Mouse (Mus musculus): ENCODE data around the gene Serp2. TPM values are rescaled to one million over a fixed set of nuclear protein-coding genes. Genes with fewer than 3 reads are reported as not detected.

Gene Serp2
- polyA plus RNA-seq, 1 experiment from 2014 or later = 24.4 TPM

DNA sequence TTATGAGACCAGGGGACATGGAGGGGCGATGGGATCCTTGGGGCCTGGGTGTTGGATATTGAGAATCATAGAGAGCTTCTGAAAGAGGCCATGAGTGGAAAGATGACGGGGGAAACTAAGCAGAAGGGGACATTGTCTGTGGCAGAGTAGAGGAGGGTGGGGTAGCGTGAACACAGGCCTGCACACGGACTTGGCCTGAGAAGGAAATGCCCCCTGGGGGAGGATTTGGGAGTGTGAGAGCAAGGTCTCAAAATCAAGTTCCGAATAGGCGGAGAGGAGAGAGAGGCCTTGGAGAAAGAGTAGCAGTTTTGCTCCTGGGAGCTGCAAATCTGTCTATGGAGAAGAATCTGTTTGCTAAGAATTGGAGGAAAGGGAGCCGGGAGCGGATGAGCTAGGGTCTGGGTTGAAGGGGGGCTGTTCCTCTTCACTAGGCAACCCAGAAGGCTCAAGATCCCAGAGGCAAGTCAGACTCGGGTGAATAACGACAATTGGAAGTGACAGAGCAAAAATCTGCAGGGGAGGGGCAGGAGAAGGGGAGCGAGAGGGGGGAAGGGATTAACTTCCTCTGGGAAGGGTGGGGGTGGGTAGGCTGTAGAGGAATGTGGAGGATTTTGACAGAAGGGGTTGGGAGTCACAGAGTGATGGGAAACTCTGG lies 43.2 kb downstream of the Serp2 start:
- Histone ChIP-seq H3K4me1 (ENCODE audit: control insufficient read depth, insufficient read depth, low read length) (peaks cover 31% of the 10 kb centered on the region), H3K4me3 (ENCODE audit: low read depth, low read length) (no peak overlapping the region), H3K9ac (ENCODE audit: low read depth, low read length) (no peak overlapping the region; the same call in 1 of the 2 replicates), H3K27ac (ENCODE audit: low read depth, low read length) (no peak overlapping the region), H3K9me3 (replicated peaks; ENCODE audit: control insufficient read depth, low read length) (no peaks in the 10 kb centered on the region), H3K4me2 (peak overlapping the region; percentile 2; the same call in 1 of the 2 replicates), H3K36me3 (ENCODE audit: control insufficient read depth, insufficient read depth, low read length) (no peaks in the 10 kb centered on the region), H3K27me3 (ENCODE audit: control insufficient read depth, insufficient read depth, low read length) (no peaks in the 10 kb centered on the region)
- no peak for ATAC-seq (replicated peaks; ENCODE audit: insufficient number of reproducible peaks, low FRiP score, low TSS enrichment)
- 25% methylated on average over 11 of the region's 11 CpGs for WGBS (ENCODE audit: insufficient replicate concordance)

DNA sequence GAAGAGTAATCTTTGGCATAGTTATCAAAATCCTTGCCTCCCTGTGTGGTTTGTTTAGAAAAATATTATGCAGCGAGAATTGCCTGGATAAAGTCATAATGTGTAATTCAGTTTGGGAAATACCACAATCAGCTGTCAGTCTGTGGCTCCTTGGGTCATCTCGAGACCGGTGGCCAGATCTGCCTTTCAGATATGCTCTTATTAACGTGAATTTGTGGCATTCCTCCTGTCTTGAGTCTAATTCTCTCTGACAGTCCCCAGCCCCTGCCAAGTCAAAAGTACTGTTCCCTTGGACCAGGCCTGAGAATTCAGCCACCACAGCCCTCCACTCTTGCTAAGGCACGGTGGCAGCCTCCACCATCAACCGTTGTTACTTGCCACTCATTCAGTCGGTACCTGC lies 44.7 kb downstream of the Serp2 start:
- Histone ChIP-seq H3K4me2 (no peak overlapping the region), H3K4me1 (ENCODE audit: control insufficient read depth, insufficient read depth, low read length) (peaks cover 34% of the 10 kb centered on the region), H3K9ac (ENCODE audit: low read depth, low read length) (no peak overlapping the region), H3K36me3 (ENCODE audit: control insufficient read depth, insufficient read depth, low read length) (peaks cover 9% of the 10 kb centered on the region), H3K9me3 (replicated peaks; ENCODE audit: control insufficient read depth, low read length) (no peaks in the 10 kb centered on the region), H3K27me3 (ENCODE audit: control insufficient read depth, insufficient read depth, low read length) (no peaks in the 10 kb centered on the region), H3K27ac (ENCODE audit: low read depth, low read length) (no peak overlapping the region), H3K4me3 (ENCODE audit: low read depth, low read length) (no peak overlapping the region)
- ATAC-seq (replicated peaks; ENCODE audit: insufficient number of reproducible peaks, low FRiP score, low TSS enrichment) = no peak
- 66% methylated on average over 7 of the region's 7 CpGs for WGBS (ENCODE audit: insufficient replicate concordance)

DNA sequence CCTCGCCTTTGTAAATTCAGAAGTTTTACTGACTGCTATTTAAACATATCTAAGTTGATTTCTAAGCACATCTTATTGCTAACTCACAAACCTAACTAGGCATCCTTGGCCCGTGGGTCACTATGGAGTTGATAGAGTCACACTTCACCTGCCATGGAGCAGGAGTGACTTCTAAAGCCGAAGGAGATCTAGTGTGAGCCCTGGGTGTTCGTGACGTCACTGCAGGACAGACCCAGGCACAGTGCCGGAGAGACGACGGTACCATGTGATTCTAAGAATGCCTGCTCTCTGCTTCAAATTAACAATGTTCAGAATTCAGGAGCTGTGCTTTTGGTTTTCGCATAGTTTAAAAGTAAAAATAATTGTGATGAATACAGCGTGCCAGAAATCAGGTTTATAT lies 48.0 kb downstream of the Serp2 start:
- Histone ChIP-seq H3K4me3 (ENCODE audit: low read depth, low read length) (no peak overlapping the region), H3K36me3 (ENCODE audit: control insufficient read depth, insufficient read depth, low read length) (peaks cover 15% of the 10 kb centered on the region), H3K9me3 (replicated peaks; ENCODE audit: control insufficient read depth, low read length) (no peaks in the 10 kb centered on the region), H3K27me3 (ENCODE audit: control insufficient read depth, insufficient read depth, low read length) (no peaks in the 10 kb centered on the region), H3K27ac (ENCODE audit: low read depth, low read length) (no peak overlapping the region), H3K9ac (ENCODE audit: low read depth, low read length) (no peak overlapping the region), H3K4me2 (no peak overlapping the region), H3K4me1 (ENCODE audit: control insufficient read depth, insufficient read depth, low read length) (peaks cover 18% of the 10 kb centered on the region)
- 69% methylated on average over 10 of the region's 10 CpGs for WGBS (ENCODE audit: insufficient replicate concordance)
- no peak for ATAC-seq (replicated peaks; ENCODE audit: insufficient number of reproducible peaks, low FRiP score, low TSS enrichment)

DNA sequence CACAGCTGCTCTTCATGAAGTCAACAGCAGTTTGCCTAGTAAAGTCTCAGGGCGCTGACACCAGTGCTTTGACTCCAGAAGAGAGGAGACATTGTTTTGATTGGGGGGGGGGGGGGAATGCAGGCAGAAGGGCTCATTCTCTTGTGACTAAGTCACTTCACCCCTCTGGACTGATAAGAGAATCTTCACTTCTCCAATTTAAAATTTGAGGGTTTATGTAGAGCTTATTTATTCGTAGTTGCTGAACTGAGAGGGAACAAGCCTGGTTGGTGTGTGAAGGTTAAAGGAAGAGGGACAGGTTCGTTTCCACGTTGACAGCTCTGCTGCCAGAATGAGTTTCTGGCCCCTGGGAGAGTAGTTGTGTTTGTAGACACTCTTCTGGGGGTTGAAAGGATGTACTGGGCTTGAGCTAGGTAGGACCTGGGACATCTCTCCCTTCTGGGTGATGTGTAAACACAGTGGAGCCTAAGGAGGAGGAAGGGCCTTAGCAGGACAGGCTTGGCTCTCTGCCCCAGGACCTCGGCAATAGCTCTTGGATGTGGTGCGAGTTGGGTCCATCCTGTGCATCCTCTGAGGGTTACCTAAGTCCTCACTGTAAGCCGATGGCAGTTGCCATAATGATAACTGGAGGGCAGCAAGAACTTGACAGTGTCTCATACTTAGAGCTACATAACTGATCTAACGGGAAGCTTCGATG lies 48.7 kb downstream of the Serp2 start:
- Histone ChIP-seq H3K27me3 (ENCODE audit: control insufficient read depth, insufficient read depth, low read length) (no peaks in the 10 kb centered on the region), H3K36me3 (ENCODE audit: control insufficient read depth, insufficient read depth, low read length) (peaks cover 15% of the 10 kb centered on the region), H3K27ac (ENCODE audit: low read depth, low read length) (peak overlapping the region; percentile 22; the same call in 1 of the 2 replicates), H3K4me2 (no peak overlapping the region), H3K4me1 (ENCODE audit: control insufficient read depth, insufficient read depth, low read length) (peaks cover 13% of the 10 kb centered on the region; the same call in 1 of the 2 replicates), H3K9ac (ENCODE audit: low read depth, low read length) (0 out of 2 replicates have a peak overlapping the region, but pooled peaks have one; percentile 3), H3K9me3 (replicated peaks; ENCODE audit: control insufficient read depth, low read length) (no peaks in the 10 kb centered on the region), H3K4me3 (ENCODE audit: low read depth, low read length) (no peak overlapping the region)
- WGBS (ENCODE audit: insufficient replicate concordance) = 73% methylated on average over 9 of the region's 9 CpGs
- ATAC-seq (replicated peaks; ENCODE audit: insufficient number of reproducible peaks, low FRiP score, low TSS enrichment) = no peak

DNA sequence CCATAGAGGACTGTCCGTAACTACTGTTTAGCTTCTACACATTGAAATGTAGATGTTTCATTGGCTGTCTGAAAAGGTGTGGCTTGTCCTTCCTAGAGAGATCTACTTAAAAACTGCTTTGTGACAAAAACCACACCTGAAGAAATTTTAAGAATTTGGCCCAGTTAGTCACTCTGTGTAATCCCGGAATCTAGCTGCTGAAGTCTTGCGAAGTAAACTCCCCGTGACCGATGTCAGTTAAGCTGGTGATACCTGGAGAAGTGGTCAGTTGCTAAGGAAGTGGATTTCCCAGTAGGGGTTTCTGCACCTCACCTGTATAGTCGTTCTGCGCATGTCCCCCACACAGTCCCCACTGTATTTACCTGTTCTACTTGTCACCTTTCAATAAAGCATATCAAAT lies 49.3 kb downstream of the Serp2 start:
- H3K4me2 ChIP-seq = peak overlapping the region; percentile 97
- peak overlapping the region; percentile 47 for H3K27ac ChIP-seq (ENCODE audit: low read depth, low read length)
- H3K4me1 ChIP-seq (ENCODE audit: control insufficient read depth, insufficient read depth, low read length) = peaks cover 13% of the 10 kb centered on the region; the same call in 1 of the 2 replicates
- ATAC-seq (replicated peaks; ENCODE audit: insufficient number of reproducible peaks, low FRiP score, low TSS enrichment) = no peak
- no peak overlapping the region for H3K9ac ChIP-seq (ENCODE audit: low read depth, low read length)
- peaks cover 15% of the 10 kb centered on the region for H3K36me3 ChIP-seq (ENCODE audit: control insufficient read depth, insufficient read depth, low read length)
- no peaks in the 10 kb centered on the region for H3K27me3 ChIP-seq (ENCODE audit: control insufficient read depth, insufficient read depth, low read length)
- H3K9me3 ChIP-seq (replicated peaks; ENCODE audit: control insufficient read depth, low read length) = no peaks in the 10 kb centered on the region
- H3K4me3 ChIP-seq (ENCODE audit: low read depth, low read length) = peak overlapping the region; percentile 89
- WGBS (ENCODE audit: insufficient replicate concordance) = 91% methylated on average over 7 of the region's 7 CpGs

DNA sequence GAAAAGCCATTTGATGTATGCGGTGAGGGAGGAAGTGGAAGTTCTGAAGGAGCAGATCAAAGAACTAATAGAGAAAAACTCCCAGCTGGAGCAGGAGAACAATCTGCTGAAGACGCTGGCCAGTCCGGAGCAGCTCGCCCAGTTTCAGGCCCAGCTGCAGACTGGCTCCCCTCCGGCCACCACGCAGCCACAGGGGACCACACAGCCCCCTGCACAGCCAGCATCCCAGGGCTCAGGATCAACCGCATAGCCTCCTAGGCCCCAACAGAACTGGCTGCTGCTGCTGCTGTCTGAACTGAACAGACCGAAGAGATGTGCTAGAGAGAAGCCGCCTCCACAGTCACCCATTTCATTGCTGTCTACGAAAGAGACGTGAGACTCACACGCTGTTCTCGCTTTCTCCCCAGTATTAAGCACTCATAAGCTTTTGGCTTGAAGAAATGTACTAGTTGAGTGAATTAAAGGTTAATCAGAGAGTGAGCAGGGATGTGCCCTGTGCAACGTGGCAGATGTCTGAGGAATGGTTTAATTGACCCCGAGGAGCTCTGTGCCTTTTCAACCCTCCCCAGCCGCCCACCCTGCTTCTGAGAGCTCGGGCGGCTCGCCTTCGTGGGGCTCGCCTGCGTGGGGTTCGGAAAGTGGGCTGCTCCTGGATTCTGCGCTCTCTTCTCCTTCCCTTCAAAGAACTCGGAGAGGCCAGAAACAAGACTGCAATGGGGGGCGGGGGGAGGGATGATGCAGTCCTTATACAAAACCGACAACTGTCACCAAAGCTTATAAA lies 50.1 kb downstream of the Serp2 start:
- peak overlapping the region; percentile 100 for H3K27ac ChIP-seq (ENCODE audit: low read depth, low read length)

DNA sequence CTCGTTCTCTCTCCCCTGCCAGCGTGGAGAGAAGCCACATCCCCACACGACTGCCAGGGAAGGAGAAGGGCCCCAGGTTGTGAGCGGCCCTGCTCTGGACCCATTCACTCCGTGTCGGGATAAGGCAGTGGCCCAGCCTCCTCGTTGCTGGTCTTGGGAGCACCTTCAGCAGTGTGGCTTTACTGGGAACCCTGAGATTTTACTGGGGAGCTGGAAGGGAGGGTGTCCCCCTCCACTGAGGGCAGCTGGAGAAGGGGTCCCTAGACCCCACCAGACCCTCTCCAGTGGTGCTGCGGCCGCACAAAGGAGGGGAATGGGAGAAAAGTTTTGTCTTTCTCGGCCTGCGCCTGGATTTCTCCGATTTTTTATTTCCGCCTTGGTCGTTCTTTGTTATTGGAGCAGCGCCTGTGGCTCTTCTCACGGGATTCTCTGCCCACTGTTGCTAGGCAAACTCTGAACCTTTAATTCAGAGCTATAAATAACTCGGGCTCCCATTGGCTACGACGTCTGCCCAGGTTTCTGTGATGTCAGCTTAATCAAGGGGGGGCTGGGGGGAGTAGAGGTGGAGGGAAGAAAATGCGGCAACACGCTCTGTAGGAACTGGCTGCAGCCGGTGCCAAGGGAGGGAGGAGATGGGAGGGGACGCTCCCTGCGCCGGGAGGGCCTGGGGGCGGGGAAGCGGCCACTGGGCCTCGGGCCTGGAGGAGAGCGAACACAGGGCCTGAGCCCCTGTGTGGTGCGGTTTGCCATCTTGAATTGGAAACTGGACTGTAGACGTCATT lies 51.1 kb downstream of the Serp2 start:
- H3K4me2 ChIP-seq = peak overlapping the region; percentile 97
- peak; percentile 79 for ATAC-seq (replicated peaks; ENCODE audit: insufficient number of reproducible peaks, low FRiP score, low TSS enrichment)
- no peaks in the 10 kb centered on the region for H3K27me3 ChIP-seq (ENCODE audit: control insufficient read depth, insufficient read depth, low read length)
- peaks cover 13% of the 10 kb centered on the region; the same call in 1 of the 2 replicates for H3K4me1 ChIP-seq (ENCODE audit: control insufficient read depth, insufficient read depth, low read length)
- peak overlapping the region; percentile 100 for H3K27ac ChIP-seq (ENCODE audit: low read depth, low read length)
- peaks cover 15% of the 10 kb centered on the region for H3K36me3 ChIP-seq (ENCODE audit: control insufficient read depth, insufficient read depth, low read length)
- H3K9me3 ChIP-seq (replicated peaks; ENCODE audit: control insufficient read depth, low read length) = no peaks in the 10 kb centered on the region
- H3K9ac ChIP-seq (ENCODE audit: low read depth, low read length) = peak overlapping the region; percentile 99
- under 1% methylated on average over 31 of the region's 31 CpGs for WGBS (ENCODE audit: insufficient replicate concordance)
- peak overlapping the region; percentile 89 for H3K4me3 ChIP-seq (ENCODE audit: low read depth, low read length)

More for the DNA sequence above, 50.1 kb downstream of the Serp2 start:
- Histone ChIP-seq H3K36me3 (ENCODE audit: control insufficient read depth, insufficient read depth, low read length) (peaks cover 15% of the 10 kb centered on the region), H3K27me3 (ENCODE audit: control insufficient read depth, insufficient read depth, low read length) (no peaks in the 10 kb centered on the region), H3K4me2 (peak overlapping the region; percentile 97), H3K4me1 (ENCODE audit: control insufficient read depth, insufficient read depth, low read length) (peaks cover 13% of the 10 kb centered on the region; the same call in 1 of the 2 replicates), H3K9ac (ENCODE audit: low read depth, low read length) (peak overlapping the region; percentile 99), H3K4me3 (ENCODE audit: low read depth, low read length) (peak overlapping the region; percentile 89), H3K9me3 (replicated peaks; ENCODE audit: control insufficient read depth, low read length) (no peaks in the 10 kb centered on the region)
- no peak for ATAC-seq (replicated peaks; ENCODE audit: insufficient number of reproducible peaks, low FRiP score, low TSS enrichment)
- WGBS (ENCODE audit: insufficient replicate concordance) = 57% methylated on average over 27 of the region's 27 CpGs

DNA sequence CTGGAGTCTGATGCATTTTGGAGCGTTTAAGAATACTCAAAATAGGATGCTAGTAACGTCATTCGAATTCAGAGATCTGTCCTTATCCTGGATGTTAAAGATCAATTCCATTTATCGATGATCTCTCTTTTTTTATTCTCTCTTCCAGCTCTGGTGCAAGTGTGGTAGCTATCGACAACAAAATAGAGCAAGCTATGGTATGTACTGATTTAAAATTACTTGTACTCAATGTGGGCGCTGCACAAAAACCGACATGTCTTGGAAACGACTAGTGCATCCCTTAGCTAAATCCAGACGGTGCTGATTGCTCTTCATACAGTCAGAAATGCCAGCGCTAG lies 51.6 kb downstream of the Serp2 start:
- ATAC-seq (replicated peaks; ENCODE audit: insufficient number of reproducible peaks, low FRiP score, low TSS enrichment) = no peak
- peak overlapping the region; percentile 100 for H3K27ac ChIP-seq (ENCODE audit: low read depth, low read length)

More for the DNA sequence above, 51.6 kb downstream of the Serp2 start:
- H3K36me3 ChIP-seq (ENCODE audit: control insufficient read depth, insufficient read depth, low read length) = peaks cover 15% of the 10 kb centered on the region
- 1% methylated on average over 10 of the region's 10 CpGs for WGBS (ENCODE audit: insufficient replicate concordance)
- H3K9me3 ChIP-seq (replicated peaks; ENCODE audit: control insufficient read depth, low read length) = no peaks in the 10 kb centered on the region
- peaks cover 15% of the 10 kb centered on the region for H3K4me1 ChIP-seq (ENCODE audit: control insufficient read depth, insufficient read depth, low read length)
- H3K4me3 ChIP-seq (ENCODE audit: low read depth, low read length) = peak overlapping the region; percentile 89
- peak overlapping the region; percentile 99 for H3K9ac ChIP-seq (ENCODE audit: low read depth, low read length)
- no peaks in the 10 kb centered on the region for H3K27me3 ChIP-seq (ENCODE audit: control insufficient read depth, insufficient read depth, low read length)
- H3K4me2 ChIP-seq = peak overlapping the region; percentile 97

Measured in heart, embryonic 11.5 days (tissue).